Mouse (Mus musculus) neural tube, embryonic 14.5 days (tissue): ENCODE results near the gene Samd10. TPM values are rescaled to one million over a fixed set of nuclear protein-coding genes. Genes with fewer than 3 reads are reported as not detected.

Source experiments
- ATAC-seq: fragments of 200-750 bp; cut with Nextera tagmentation; 2 replicates; pipeline ENCODE4 v1.8.0; 2017; ENCODE audit warnings: low read depth, mild to moderate bottlenecking, moderate TSS enrichment, moderate library complexity
- H3K27ac ChIP-seq: fragments of 300-500 bp; sonication (generic); 2 replicates; pipeline ENCODE4 v1.5.1; 2014; ENCODE audit warnings: low read depth, mild to moderate bottlenecking, control low read depth, low read length, moderate library complexity, mixed read lengths
- H3K27me3 ChIP-seq: fragments of 300-500 bp; sonication (generic); 2 replicates; pipeline ENCODE4 v1.6.1; 2014; ENCODE audit warnings: low read length; ENCODE audit not compliant: control insufficient read depth, insufficient read depth
- H3K36me3 ChIP-seq: fragments of 300-500 bp; sonication (generic); 2 replicates; pipeline ENCODE4 v1.6.1; 2014; ENCODE audit warnings: low read length, mixed read lengths; ENCODE audit not compliant: control insufficient read depth, insufficient read depth
- H3K4me1 ChIP-seq: fragments of 300-500 bp; sonication (generic); 2 replicates; pipeline ENCODE4 v1.6.1; 2014; ENCODE audit warnings: low read length; ENCODE audit not compliant: control insufficient read depth, insufficient read depth
- H3K4me2 ChIP-seq: fragments of 300-500 bp; sonication (generic); 2 replicates; pipeline ENCODE4 v1.6.1; 2014; ENCODE audit warnings: mild to moderate bottlenecking, low read depth, low read length, control low read depth
- H3K4me3 ChIP-seq: fragments of 300-500 bp; sonication (generic); 2 replicates; pipeline ENCODE4 v1.5.1; 2014; ENCODE audit warnings: low read depth, low read length, control low read depth, mixed read lengths
- H3K9ac ChIP-seq: fragments of 300-500 bp; sonication (generic); replicated peaks from 2 replicates; pipeline ENCODE4 v1.6.1; 2014; ENCODE audit warnings: low read depth, mild to moderate bottlenecking, control low read depth, low read length, mixed read lengths
- H3K9me3 ChIP-seq: fragments of 300-500 bp; sonication (generic); 2 replicates; pipeline ENCODE4 v1.6.1; 2016; ENCODE audit warnings: low read length; ENCODE audit not compliant: control insufficient read depth
- WGBS: fragments of 180-500 bp; shearing (Covaris S2); extraction: QIAGEN DNeasy Blood & Tissue Kit; methylation state at CpG from one replicate; pipeline ENCODE4 v1.1.7; 2014; 5-methylcytosine and 5-hydroxymethylcytosine counted together
- polyA plus RNA-seq: library from polyadenylated mRNA; unstranded; fragments of >200 nt; fragmentation: Nextera tagmentation; extraction: Ambion mirVana; gene quantifications from 2 replicates; pipeline ENCODE4 v1.2.1, GENCODE M21; 2014

Gene Samd10
- polyA plus RNA-seq, 1 experiment from 2014 or later = 220 TPM

- 96% methylated on average over 7 of the region's 7 CpGs for WGBS
- Histone ChIP-seq H3K4me3 (no peak overlapping the region), H3K4me2 (no peak overlapping the region), H3K9me3 (no peaks in the 10 kb centered on the region), H3K4me1 (peaks cover 10% of the 10 kb centered on the region), H3K36me3 (no peaks in the 10 kb centered on the region), H3K9ac (no peak overlapping the region), H3K27me3 (no peaks in the 10 kb centered on the region), H3K27ac (no peak overlapping the region)
- no peak for ATAC-seq
These were observed 24.0 kb downstream of the Samd10 start for GRCm38 (mm10) chr2:181574921-181575545.

- Histone ChIP-seq H3K4me3 (no peak overlapping the region), H3K27ac (no peak overlapping the region), H3K27me3 (no peaks in the 10 kb centered on the region), H3K36me3 (no peaks in the 10 kb centered on the region), H3K9me3 (no peaks in the 10 kb centered on the region), H3K4me1 (peaks cover 10% of the 10 kb centered on the region), H3K4me2 (no peak overlapping the region), H3K9ac (no peak overlapping the region)
- no peak for ATAC-seq
- WGBS = 93% methylated on average over 9 of the region's 9 CpGs
These were observed 25.1 kb downstream of the Samd10 start for GRCm38 (mm10) chr2:181573961-181574360.

DNA sequence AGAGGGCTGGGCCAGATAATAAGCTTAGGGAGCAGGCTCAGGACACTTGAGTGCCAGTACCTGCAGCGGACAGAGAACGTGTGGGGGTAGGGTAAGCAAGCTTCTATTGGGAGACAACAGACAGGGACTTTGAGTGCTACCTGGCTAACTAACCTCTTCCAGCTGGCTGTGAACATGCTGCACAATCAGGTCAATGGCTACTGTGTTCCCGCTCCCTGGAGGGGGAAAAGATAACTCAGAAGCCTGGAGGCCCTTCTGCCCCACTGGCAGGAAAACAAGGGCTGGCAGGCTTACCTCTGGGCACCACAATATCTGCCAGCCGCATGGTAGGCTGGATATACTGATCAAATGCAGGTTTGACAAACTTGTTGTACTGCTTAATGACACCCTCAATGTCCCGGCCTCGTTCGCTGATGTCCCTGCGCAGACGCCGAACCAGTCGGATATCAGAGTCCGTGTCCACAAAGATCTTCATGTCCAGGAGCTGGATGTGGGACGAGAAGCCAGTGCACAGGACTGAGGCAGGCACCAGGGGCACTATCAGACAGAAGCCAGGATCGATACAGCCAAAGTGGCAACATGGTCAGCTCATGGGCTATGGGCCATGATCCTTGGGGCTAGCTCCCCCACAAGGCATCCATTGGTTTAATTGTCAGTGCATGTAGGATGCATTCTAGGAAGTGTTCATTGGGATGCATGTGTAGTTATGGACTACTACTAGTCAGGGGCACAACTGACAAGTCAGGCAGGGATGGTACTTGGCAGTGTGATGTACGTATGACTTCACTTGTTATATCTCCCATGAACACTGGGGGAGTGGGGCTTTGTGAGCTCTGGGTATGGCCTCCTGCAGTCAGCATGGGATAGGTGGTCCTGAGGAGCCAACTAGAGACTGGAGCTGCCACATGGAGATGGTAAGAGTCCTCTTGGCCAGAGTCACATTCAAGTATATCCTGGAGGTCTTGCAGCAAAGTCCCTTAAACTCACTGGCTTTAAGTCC is 25.8 kb downstream of the Samd10 start:
- WGBS = 94% methylated on average over 15 of the region's 15 CpGs

GRCm38 (mm10) chr2:181571941-181572670 is 26.9 kb downstream of the Samd10 start:
- H3K27me3 ChIP-seq = no peaks in the 10 kb centered on the region

More for the DNA sequence above, 25.8 kb downstream of the Samd10 start:
- Histone ChIP-seq H3K9me3 (no peaks in the 10 kb centered on the region), H3K4me3 (no peak overlapping the region), H3K4me1 (peaks cover 10% of the 10 kb centered on the region), H3K36me3 (no peaks in the 10 kb centered on the region), H3K4me2 (no peak overlapping the region), H3K9ac (no peak overlapping the region), H3K27me3 (no peaks in the 10 kb centered on the region), H3K27ac (no peak overlapping the region)
- ATAC-seq = no peak

GRCm38 (mm10) chr2:181570921-181571595 is 28.0 kb downstream of the Samd10 start:
- no peak for ATAC-seq
- Histone ChIP-seq H3K4me2 (no peak overlapping the region), H3K9me3 (no peaks in the 10 kb centered on the region), H3K4me1 (no peaks in the 10 kb centered on the region), H3K27ac (no peak overlapping the region), H3K36me3 (no peaks in the 10 kb centered on the region), H3K4me3 (no peak overlapping the region), H3K27me3 (no peaks in the 10 kb centered on the region), H3K9ac (no peak overlapping the region)
- WGBS = 70% methylated on average over 6 of the region's 6 CpGs

More at GRCm38 (mm10) chr2:181571941-181572670, 26.9 kb downstream of the Samd10 start:
- Histone ChIP-seq H3K4me2 (no peak overlapping the region), H3K27ac (no peak overlapping the region), H3K4me3 (no peak overlapping the region), H3K36me3 (no peaks in the 10 kb centered on the region), H3K4me1 (peaks cover 5% of the 10 kb centered on the region), H3K9me3 (no peaks in the 10 kb centered on the region), H3K9ac (no peak overlapping the region)
- WGBS = 91% methylated on average over 11 of the region's 11 CpGs
- ATAC-seq = no peak

DNA sequence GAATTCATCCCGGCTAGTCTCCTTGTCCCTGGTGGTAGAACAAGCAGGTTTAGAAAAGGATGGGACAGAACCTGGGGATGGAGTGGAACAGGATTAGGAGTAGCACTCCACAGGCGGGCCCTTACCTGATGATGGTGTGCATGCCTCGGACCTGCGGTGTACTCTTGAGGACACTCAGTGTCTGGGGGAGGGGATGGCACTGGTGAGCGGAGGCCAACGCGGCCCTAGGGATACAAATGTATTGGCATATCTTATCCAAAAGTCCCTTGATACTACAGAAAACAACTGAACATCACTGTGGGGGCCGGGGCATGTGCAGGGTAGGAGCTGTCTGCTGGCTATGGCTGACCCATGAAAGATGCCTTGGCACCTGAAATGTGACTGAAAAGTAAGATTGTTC is 28.6 kb downstream of the Samd10 start:
- H3K9ac ChIP-seq = no peak overlapping the region

GRCm38 (mm10) chr2:181569856-181570255 is 29.2 kb downstream of the Samd10 start:
- H3K27ac ChIP-seq = no peak overlapping the region
- H3K4me3 ChIP-seq = no peak overlapping the region
- no peaks in the 10 kb centered on the region for H3K4me1 ChIP-seq
- no peak overlapping the region for H3K9ac ChIP-seq
- WGBS = 95% methylated on average over 10 of the region's 10 CpGs
- H3K27me3 ChIP-seq = no peaks in the 10 kb centered on the region
- no peak overlapping the region for H3K4me2 ChIP-seq
- H3K36me3 ChIP-seq = no peaks in the 10 kb centered on the region
- peak; percentile 22; the same call in 1 of the 2 replicates for ATAC-seq
- H3K9me3 ChIP-seq = no peaks in the 10 kb centered on the region

More for the DNA sequence above, 28.6 kb downstream of the Samd10 start:
- Histone ChIP-seq H3K4me3 (no peak overlapping the region), H3K4me2 (no peak overlapping the region), H3K27me3 (no peaks in the 10 kb centered on the region), H3K4me1 (no peaks in the 10 kb centered on the region), H3K9me3 (no peaks in the 10 kb centered on the region), H3K36me3 (no peaks in the 10 kb centered on the region), H3K27ac (no peak overlapping the region)
- ATAC-seq = peak; percentile 14; the same call in 1 of the 2 replicates
- WGBS = 91% methylated on average over 8 of the region's 8 CpGs

DNA sequence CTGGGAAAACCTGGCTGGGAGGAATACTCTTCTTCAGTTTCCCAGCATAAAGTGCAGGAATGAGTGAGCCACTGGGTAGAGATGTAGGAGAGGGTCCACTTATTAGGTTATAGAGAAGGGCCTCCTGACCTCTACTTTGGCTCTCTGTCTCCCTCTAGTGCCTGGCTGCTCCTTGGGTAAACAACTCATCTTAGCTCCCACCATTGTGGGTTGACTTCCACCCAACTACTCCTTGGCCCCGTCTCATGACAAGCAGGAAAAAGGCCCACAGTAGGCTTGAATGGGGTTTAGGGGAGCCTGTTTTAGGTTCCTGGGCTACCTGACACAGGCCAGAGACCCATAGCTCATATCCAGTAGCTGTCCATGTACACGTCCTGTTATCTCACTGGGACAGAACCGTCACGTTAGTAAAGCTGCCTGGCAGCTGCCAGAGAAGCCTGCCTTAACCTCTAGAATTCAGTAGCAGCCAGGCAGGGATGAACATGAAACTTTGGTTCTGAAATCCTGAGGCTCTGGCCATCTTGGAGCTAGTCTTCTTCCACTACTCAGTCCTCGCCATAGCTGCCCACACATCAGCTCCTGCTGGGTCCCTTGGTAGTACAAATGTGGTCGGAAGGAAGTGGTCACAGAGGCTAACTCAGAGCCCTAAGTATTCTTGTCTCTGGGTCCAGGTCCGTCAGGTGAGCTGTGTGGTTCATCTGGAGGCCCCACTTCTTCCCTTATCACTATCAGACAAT is 30.6 kb downstream of the Samd10 start:
- WGBS = 80% methylated on average over 7 of the region's 7 CpGs
- H3K4me3 ChIP-seq = no peak overlapping the region
- no peak overlapping the region for H3K9ac ChIP-seq
- H3K4me2 ChIP-seq = no peak overlapping the region
- H3K4me1 ChIP-seq = no peaks in the 10 kb centered on the region
- no peak for ATAC-seq
- no peaks in the 10 kb centered on the region for H3K27me3 ChIP-seq
- H3K9me3 ChIP-seq = no peaks in the 10 kb centered on the region
- no peaks in the 10 kb centered on the region for H3K36me3 ChIP-seq
- H3K27ac ChIP-seq = no peak overlapping the region
